Mouse (Mus musculus): Measurements from ENCODE around the gene Abcc3.
"Not testable (repeated sequence)": the region's sequence is repeated elsewhere in the genome, so short reads cannot be mapped to it uniquely, and the experiment has no call there.

The Abcc3 gene

DNA sequence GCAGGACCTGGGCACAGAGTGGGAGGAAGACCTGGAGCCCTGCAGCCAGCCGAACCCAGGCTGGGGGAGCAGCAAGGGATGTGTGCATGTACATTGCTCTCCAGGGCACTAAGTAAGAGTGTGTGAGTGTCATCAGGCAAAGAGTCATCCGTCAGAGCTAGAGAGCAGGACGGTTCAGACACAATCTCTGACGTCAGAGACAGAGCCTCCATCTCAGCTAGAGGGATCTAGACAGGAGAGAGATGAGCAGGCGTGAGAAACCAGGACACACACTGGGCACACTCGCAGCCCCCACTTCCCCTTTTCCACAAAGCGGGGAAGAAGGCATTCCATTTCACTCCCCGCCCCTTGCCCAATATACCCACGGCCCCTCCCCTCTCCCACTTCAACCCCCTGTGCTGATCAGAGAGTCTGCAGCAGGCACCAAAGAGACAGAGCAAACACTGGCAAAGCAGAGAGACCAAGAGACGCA lies 20.2 kb upstream of the Abcc3 start:
- Histone ChIP-seq H3K36me3 (ENCODE audit: control insufficient read depth, insufficient read depth, low read length, poor library complexity, severe bottlenecking) (no peaks in the 10 kb centered on the region), H3K27me3 (ENCODE audit: control insufficient read depth, insufficient read depth, low read length, poor library complexity, severe bottlenecking) (no peaks in the 10 kb centered on the region)
- DNase-seq (ENCODE audit: low read depth, low spot score), result no peak

DNA sequence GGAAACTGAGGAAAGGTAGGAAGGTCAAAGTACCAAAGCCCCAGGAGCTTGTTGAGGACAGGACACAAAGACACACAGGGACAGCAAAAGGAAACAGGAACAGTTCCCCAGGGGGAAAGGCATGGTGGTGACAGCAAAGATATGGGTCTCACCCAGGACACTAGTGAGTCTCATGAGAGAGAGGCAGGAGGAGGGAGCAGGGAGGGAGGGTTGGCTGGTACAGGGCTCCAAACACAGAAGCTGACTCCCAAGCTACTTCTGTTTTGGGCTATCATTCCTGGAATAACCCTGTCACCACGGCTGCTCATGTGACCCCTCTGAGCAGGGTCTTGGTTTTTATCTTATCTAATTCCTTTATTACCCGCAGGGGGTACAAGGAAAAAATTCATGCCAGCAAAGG lies 19.8 kb upstream of the Abcc3 start:
- no peaks in the 10 kb centered on the region for H3K27me3 ChIP-seq (ENCODE audit: control insufficient read depth, insufficient read depth, low read length, poor library complexity, severe bottlenecking)
- no peaks in the 10 kb centered on the region for H3K36me3 ChIP-seq (ENCODE audit: control insufficient read depth, insufficient read depth, low read length, poor library complexity, severe bottlenecking)
- DNase-seq (ENCODE audit: low read depth, low spot score), result no peak

DNA sequence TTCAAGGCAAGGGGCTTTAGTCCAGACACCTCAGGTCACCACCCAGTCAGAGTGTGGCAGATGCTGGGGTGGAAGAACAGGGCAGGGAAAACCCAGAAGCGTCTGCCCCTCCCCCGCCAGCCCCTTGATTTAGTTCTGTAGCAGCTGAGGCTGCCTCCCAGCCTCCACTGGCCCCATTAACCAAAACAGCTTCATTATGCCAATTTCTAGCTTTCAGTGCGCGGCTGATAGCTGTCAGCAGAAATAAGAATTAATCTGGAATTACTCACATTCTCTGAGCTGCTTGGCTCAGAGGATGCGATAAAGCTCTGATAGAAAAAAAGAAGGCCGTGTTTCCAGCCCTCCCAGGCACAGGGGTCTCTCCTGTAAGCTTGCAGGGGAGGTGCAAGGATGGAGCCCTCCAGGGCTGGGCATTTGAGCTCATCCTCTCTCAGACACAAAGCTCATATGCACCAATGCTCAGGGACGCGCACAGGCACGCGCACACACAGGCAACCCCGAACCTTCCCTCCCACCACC lies 15.1 kb upstream of the Abcc3 start:
- no peaks in the 10 kb centered on the region for H3K27me3 ChIP-seq (ENCODE audit: control insufficient read depth, insufficient read depth, low read length, poor library complexity, severe bottlenecking)
- H3K36me3 ChIP-seq (ENCODE audit: control insufficient read depth, insufficient read depth, low read length, poor library complexity, severe bottlenecking), result no peaks in the 10 kb centered on the region
- no peak for DNase-seq (ENCODE audit: low read depth, low spot score)

DNA sequence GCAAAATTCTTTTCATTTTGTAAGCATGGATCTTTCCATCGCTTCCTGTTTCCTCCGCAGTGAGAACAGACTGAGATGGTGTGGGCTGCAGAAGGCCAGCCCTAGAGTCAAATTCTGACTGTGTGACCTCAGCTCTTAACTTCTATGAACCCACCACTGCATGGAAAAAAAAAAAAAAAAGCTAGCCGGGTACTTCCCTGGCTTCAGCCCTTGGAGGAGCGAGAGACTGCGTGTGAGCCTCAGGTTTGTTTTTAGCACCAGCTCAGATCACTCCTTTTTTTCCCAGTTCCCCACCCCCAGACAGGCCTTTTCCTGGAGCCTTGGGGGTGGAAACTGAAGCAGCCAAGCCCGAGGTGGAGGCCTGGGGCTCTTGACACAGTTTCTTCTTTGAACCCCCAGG lies 12.6 kb upstream of the Abcc3 start:
- no peaks in the 10 kb centered on the region for H3K27me3 ChIP-seq (ENCODE audit: control insufficient read depth, insufficient read depth, low read length, poor library complexity, severe bottlenecking)
- no peaks in the 10 kb centered on the region for H3K36me3 ChIP-seq (ENCODE audit: control insufficient read depth, insufficient read depth, low read length, poor library complexity, severe bottlenecking)
- DNase-seq (ENCODE audit: low read depth, low spot score), result no peak

DNA sequence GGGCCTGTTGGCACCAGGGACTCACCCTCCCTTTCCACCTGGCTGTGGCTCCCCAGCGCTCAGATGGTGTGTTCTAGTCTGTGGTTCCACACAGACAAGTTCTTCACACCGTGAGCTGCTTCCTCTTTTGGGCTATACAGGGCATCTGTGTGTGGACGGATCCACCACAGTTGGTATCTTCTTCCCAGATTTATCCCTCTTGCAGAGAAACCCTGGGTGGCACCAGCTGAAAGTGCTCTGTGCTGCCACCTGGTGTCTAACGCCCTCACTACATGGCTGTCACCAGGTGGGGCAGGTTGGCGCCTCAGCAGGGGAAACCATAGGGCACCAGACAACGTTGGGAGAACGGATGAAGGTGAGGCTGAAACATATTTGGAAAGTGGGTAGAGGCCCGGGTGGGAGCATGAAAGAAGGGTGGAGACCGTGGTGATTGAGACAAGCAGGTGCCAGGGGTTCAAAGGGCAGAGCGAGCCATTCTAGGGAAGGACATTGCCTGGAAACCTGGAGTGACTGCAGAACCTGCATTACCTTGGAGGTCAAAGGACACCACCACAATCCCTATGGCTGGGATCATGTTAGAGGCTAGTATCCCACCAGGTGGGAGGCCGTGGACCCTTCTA lies 12.0 kb upstream of the Abcc3 start:
- no peaks in the 10 kb centered on the region for H3K36me3 ChIP-seq (ENCODE audit: control insufficient read depth, insufficient read depth, low read length, poor library complexity, severe bottlenecking)
- peak; percentile 81 for DNase-seq (ENCODE audit: low read depth, low spot score)
- H3K27me3 ChIP-seq (ENCODE audit: control insufficient read depth, insufficient read depth, low read length, poor library complexity, severe bottlenecking), result no peaks in the 10 kb centered on the region

DNA sequence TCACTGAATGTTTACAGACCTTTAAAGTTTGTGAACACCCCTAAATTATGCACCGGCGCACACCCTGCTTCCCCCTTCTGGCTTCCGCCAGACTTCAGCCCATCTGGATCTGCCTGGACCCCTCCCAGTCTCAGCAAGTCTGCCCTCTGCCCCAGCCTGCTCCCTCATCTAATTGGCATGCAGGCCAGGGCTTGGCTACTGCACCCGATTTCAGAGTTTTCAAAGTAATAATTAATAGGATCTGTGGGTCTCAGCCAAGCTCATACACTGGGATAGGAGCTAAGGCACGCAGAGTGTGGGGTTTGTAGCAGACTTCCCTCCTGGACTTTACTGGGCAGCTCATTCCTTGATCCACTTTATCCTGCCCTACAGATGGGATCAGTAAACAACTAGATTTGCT lies 11.4 kb upstream of the Abcc3 start:
- H3K36me3 ChIP-seq (ENCODE audit: control insufficient read depth, insufficient read depth, low read length, poor library complexity, severe bottlenecking), result no peaks in the 10 kb centered on the region
- no peaks in the 10 kb centered on the region for H3K27me3 ChIP-seq (ENCODE audit: control insufficient read depth, insufficient read depth, low read length, poor library complexity, severe bottlenecking)
- no peak for DNase-seq (ENCODE audit: low read depth, low spot score)

DNA sequence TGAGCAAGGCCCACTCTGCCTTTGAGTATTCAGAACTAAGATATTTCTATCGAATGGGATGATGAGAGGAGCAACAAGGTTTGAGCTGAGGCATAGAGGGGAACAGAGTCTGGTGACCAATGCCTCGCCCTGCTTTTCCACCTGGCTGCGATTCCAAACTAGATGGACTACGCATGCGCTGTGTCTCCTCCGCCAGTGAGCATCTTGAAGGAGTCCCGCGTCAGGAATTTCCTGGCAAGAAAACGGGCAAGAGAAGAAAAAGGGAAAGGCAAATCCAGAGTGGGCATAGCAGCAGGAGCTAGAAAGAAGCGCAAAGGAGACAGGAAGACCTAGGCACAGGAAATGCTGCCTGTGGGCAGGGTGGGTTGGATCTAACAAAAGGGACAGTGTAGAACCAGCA lies 11.0 kb upstream of the Abcc3 start:
- Histone ChIP-seq H3K27me3 (ENCODE audit: control insufficient read depth, insufficient read depth, low read length, poor library complexity, severe bottlenecking) (no peaks in the 10 kb centered on the region), H3K36me3 (ENCODE audit: control insufficient read depth, insufficient read depth, low read length, poor library complexity, severe bottlenecking) (no peaks in the 10 kb centered on the region)
- DNase-seq (ENCODE audit: low read depth, low spot score), result no peak

DNA sequence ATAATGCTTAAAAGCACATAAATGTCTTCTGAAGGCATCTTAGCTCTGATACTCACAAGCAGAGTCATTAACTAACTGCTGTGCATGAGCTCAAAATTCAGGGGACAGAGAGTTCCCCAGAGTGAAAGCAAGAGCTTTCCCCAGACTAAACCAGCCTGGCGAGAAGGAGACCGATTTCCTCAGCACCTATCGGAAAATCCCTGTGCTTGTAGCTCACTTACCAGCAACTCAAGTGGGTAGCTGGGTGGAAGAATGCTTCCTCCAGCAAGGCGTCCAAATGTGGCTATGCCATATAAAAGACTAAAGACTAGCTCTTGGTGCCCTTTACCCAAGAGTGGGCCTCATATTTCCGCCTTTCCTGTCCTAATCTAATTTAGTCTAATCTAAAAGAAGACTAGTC lies 9.9 kb upstream of the Abcc3 start:
- DNase-seq (ENCODE audit: low read depth, low spot score), result no peak
- Histone ChIP-seq H3K27me3 (ENCODE audit: control insufficient read depth, insufficient read depth, low read length, poor library complexity, severe bottlenecking) (no peaks in the 10 kb centered on the region), H3K36me3 (ENCODE audit: control insufficient read depth, insufficient read depth, low read length, poor library complexity, severe bottlenecking) (no peaks in the 10 kb centered on the region)

DNA sequence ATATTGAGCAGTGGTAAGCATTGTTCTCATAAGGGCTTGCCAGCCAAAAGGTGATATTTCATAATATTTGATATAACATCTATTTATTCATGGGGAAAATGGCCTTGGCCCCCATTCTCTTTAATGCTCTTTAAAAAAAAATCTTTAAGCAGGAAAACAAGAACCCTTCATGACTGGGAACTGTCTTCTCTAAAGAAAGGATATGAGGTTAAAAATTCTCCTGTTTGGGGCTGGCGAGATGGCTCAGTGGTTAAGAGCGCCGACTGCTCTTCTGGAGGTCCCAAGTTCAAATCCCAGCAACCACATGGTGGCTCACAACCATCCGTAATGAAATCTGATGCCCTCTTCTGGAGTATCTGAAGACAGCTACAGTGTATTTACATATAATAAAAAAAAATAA lies 9.2 kb upstream of the Abcc3 start:
- DNase-seq (ENCODE audit: low read depth, low spot score); H3K27me3 ChIP-seq (ENCODE audit: control insufficient read depth, insufficient read depth, low read length, poor library complexity, severe bottlenecking); H3K36me3 ChIP-seq (ENCODE audit: control insufficient read depth, insufficient read depth, low read length, poor library complexity, severe bottlenecking): not testable (repeated sequence)

DNA sequence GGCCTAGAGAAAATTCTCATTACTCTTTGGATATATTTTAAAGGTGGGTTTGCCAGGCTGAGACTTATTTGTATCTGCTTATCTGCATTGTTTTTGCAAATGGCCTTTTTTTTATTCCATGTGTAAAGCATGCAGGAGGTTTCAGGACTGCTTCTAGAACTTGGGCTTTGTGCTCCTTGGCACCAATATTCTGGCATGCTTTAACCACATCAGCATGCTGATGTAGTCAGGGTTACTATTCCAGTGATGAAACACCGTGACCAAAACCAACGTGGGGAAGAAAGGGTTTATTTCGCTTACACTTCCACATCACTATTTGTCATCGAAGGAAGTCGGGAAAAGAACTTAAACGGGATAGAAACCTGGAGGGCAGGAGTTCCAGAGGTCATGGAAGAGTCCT lies 8.2 kb upstream of the Abcc3 start:
- H3K36me3 ChIP-seq (ENCODE audit: control insufficient read depth, insufficient read depth, low read length, poor library complexity, severe bottlenecking), result no peaks in the 10 kb centered on the region
- no peaks in the 10 kb centered on the region for H3K27me3 ChIP-seq (ENCODE audit: control insufficient read depth, insufficient read depth, low read length, poor library complexity, severe bottlenecking)
- no peak for DNase-seq (ENCODE audit: low read depth, low spot score)

DNA sequence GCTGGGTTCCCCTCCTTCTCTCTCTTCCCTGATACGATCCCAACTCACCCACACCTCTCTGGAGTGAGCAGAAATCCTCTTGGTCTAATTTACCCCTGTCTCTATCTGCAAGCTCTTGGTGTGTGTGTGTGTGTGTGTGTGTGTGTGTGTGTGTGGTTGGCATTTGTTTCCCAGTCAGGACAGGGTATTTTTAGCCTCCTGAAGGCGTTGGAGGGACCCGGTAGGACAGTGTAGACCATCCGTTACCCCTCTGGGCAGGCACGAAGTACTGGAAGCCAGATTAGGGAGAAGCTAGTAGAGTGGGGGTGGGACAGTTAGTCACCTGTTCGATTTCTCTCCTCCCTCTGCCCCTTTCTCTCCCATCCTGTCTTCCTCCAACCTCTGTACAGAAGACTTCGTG lies 1.3 kb upstream of the Abcc3 start:
- H3K27me3 ChIP-seq (ENCODE audit: control insufficient read depth, insufficient read depth, low read length, poor library complexity, severe bottlenecking), result no peaks in the 10 kb centered on the region
- no peaks in the 10 kb centered on the region for H3K36me3 ChIP-seq (ENCODE audit: control insufficient read depth, insufficient read depth, low read length, poor library complexity, severe bottlenecking)
- DNase-seq (ENCODE audit: low read depth, low spot score), result no peak

DNA sequence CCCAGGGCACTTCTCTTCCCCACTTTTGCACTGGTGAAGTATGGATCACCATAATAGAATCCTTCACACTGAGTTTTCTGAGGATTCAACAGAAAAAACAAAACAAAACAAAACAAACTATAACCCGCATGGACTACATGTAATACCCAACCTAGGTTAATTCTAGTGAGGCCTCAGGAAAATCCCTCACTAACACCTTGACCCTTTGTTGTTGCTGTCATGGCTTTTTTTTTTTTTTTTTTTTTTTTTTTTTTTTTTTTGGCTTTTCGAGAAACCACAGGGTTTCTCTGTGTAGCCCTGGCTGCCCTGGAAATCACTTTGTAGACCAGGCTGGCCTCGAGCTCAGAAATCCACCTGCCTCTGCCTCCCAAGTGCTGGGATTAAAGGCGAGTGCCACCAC lies 693 bp upstream of the Abcc3 start:
- not testable (repeated sequence) for DNase-seq (ENCODE audit: low read depth, low spot score); H3K36me3 ChIP-seq (ENCODE audit: control insufficient read depth, insufficient read depth, low read length, poor library complexity, severe bottlenecking); H3K27me3 ChIP-seq (ENCODE audit: control insufficient read depth, insufficient read depth, low read length, poor library complexity, severe bottlenecking)

DNA sequence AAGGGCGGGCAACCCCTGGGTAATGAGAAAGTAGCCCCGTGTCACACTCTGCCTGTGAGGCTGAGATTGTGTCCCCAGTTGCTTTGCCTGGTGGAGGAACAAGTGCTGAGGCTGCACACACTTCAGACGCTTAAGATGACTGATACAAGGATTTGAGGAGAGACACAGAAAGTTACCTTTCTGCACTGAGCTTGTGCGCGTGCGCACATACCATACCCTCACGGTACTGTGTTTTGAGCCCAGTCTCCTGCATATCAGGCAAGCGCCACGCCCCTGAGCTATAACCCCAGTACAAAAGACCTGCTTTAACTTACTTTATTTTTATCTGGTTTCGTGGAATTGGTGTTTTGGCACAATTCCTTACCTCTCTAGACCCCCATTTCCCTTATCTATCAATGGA lies 1.1 kb downstream of the Abcc3 start:
- H3K36me3 ChIP-seq (ENCODE audit: control insufficient read depth, insufficient read depth, low read length, poor library complexity, severe bottlenecking), result no peaks in the 10 kb centered on the region
- no peak for DNase-seq (ENCODE audit: low read depth, low spot score)
- no peaks in the 10 kb centered on the region for H3K27me3 ChIP-seq (ENCODE audit: control insufficient read depth, insufficient read depth, low read length, poor library complexity, severe bottlenecking)

DNA sequence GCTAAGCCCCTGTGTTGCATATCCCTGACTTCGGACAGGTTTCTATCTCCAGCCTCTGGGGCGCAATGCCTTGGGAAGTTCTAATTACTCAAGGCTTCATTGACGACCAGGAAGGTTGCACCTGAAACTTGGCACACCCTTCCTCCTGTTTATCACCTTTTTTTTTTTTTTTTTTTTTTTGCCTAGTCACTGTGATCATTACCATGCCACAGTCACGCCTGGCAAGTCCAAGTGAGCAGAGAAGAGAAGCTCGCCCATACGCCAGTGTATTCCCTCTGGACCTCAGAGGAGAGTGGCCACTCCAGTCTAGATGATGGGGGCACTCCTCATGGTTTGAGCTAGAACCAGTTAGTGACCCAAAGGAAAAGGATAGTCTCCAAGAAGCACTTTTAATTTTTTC lies 2.0 kb downstream of the Abcc3 start:
- no peak for DNase-seq (ENCODE audit: low read depth, low spot score)
- H3K36me3 ChIP-seq (ENCODE audit: control insufficient read depth, insufficient read depth, low read length, poor library complexity, severe bottlenecking), result no peaks in the 10 kb centered on the region
- H3K27me3 ChIP-seq (ENCODE audit: control insufficient read depth, insufficient read depth, low read length, poor library complexity, severe bottlenecking), result no peaks in the 10 kb centered on the region

DNA sequence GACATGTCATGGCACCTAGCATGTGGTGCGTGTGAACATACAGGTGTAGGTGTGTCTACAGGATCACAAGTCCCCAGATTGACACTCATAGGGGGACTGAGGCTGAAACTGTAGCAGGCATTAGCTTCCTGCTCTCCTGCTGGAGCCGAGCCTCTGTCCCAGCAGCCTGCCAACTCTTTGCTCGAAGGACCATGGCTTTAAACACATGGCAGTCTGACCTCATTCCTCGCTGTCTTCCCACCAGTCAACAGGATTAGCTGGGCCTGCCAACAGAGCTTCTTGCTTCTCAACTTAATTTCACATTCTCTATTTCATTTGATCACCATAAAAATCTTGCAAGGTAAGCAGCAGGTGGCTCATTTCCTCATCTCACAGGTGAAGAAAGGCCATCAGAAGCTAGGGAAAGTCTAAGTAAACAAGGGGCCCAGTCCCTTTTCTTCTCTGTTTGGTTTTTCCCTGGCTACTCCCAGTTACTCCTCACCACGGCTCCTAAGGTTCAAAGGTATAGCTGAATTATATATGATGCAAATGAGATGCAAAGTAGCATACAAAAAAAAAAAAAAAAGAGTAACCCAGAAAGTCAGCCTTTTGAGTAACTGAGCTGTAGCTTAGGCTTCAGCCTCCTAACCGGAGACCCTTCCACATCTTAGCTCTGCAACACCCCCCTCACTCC lies 2.9 kb downstream of the Abcc3 start:
- H3K36me3 ChIP-seq (ENCODE audit: control insufficient read depth, insufficient read depth, low read length, poor library complexity, severe bottlenecking), result no peaks in the 10 kb centered on the region
- no peak for DNase-seq (ENCODE audit: low read depth, low spot score)
- no peaks in the 10 kb centered on the region for H3K27me3 ChIP-seq (ENCODE audit: control insufficient read depth, insufficient read depth, low read length, poor library complexity, severe bottlenecking)

DNA sequence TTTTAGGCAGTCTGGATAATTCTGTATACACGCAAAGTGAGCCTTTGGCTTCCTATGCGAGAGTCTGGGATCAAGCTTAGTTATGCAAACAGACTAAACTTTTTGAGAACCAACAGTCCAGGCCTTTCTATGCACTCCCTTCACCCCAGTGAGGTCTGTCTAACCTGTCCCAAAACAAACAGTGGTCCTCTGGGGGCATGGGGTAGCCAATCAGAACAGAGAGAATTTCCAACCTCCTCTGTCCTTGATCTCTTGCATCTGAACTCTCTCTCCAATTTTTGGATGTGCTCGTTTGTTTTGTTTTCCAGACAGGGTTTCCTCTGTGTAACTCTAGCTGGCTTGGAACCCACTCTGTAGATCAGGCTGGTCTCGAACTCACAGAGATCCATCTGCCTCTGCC lies 3.8 kb downstream of the Abcc3 start:
- no peaks in the 10 kb centered on the region for H3K27me3 ChIP-seq (ENCODE audit: control insufficient read depth, insufficient read depth, low read length, poor library complexity, severe bottlenecking)
- no peak for DNase-seq (ENCODE audit: low read depth, low spot score)
- H3K36me3 ChIP-seq (ENCODE audit: control insufficient read depth, insufficient read depth, low read length, poor library complexity, severe bottlenecking), result no peaks in the 10 kb centered on the region
